Mouse (Mus musculus) embryo, embryonic 11 days (tissue): ENCODE results near the gene Cds2.
"Not testable (repeated sequence)": the region's sequence is repeated elsewhere in the genome, so short reads cannot be mapped to it uniquely, and the experiment has no call there.

Experiments used
- DNase-seq: peaks from one replicate; pipeline ENCODE4 v3.0.0-alpha.2; 2015

The Cds2 gene

GRCm38 (mm10) chr2:132262879-132263398, at the start of gene Cds2:
Gene Cds2, plus strand, starts transcription at chr2:132263148.
- DNase-seq, result peak; percentile 100

GRCm38 (mm10) chr2:132221611-132222073, 41.3 kb upstream of the Cds2 start:
- DNase-seq, result no peak

GRCm38 (mm10) chr2:132224359-132224758, 38.6 kb upstream of the Cds2 start:
- no peak for DNase-seq

GRCm38 (mm10) chr2:132232413-132232945, 30.5 kb upstream of the Cds2 start:
- no peak for DNase-seq

- DNase-seq, result no peak
Observed at GRCm38 (mm10) chr2:132233985-132234765, 28.8 kb upstream of the Cds2 start.

- DNase-seq, result no peak
Observed at GRCm38 (mm10) chr2:132235291-132235690, 27.7 kb upstream of the Cds2 start.

- DNase-seq, result no peak
Observed at GRCm38 (mm10) chr2:132235975-132236374, 27.0 kb upstream of the Cds2 start.

GRCm38 (mm10) chr2:132239434-132239833, 23.5 kb upstream of the Cds2 start:
- DNase-seq, result not testable (repeated sequence)

GRCm38 (mm10) chr2:132240457-132240856, 22.5 kb upstream of the Cds2 start:
- peak; percentile 69 for DNase-seq

- no peak for DNase-seq
Observed at GRCm38 (mm10) chr2:132243370-132243769, 19.6 kb upstream of the Cds2 start.

- DNase-seq, result peak; percentile 98
Observed at GRCm38 (mm10) chr2:132247539-132248313, 15.2 kb upstream of the Cds2 start, which contains the start of gene Tmem230. Gene Tmem230, minus strand, starts transcription at chr2:132247807.

GRCm38 (mm10) chr2:132251911-132252310, 11.0 kb upstream of the Cds2 start:
- DNase-seq, result no peak

GRCm38 (mm10) chr2:132252542-132253528, 10.1 kb upstream of the Cds2 start, which contains the start of gene Pcna:
Gene Pcna, minus strand, starts transcription at chr2:132253314.
- DNase-seq, result peak; percentile 99

GRCm38 (mm10) chr2:132253603-132254002, 9.3 kb upstream of the Cds2 start:
- no peak for DNase-seq

GRCm38 (mm10) chr2:132257350-132258068, 5.4 kb upstream of the Cds2 start:
- DNase-seq, result no peak

GRCm38 (mm10) chr2:132260601-132261000, 2.3 kb upstream of the Cds2 start:
- DNase-seq, result no peak

- no peak for DNase-seq
Observed at GRCm38 (mm10) chr2:132262175-132262574, 773 bp upstream of the Cds2 start.

- DNase-seq, result peak; percentile 54
Observed at GRCm38 (mm10) chr2:132263421-132264265, 695 bp downstream of the Cds2 start.

- no peak for DNase-seq
Observed at GRCm38 (mm10) chr2:132264266-132264710, 1.3 kb downstream of the Cds2 start.

- no peak for DNase-seq
Observed at GRCm38 (mm10) chr2:132265196-132265595, 2.2 kb downstream of the Cds2 start.
